Mouse (Mus musculus) bone marrow, adult 2 months (tissue): ENCODE measurements around the gene Zfp91. TPM values are rescaled to one million over a fixed set of nuclear protein-coding genes. Genes with fewer than 3 reads are reported as not detected.

Source experiments
- H3K27ac ChIP-seq: fragments of 200-500 bp; 2 replicates; pipeline ENCODE4 v1.5.1; 2012; ENCODE audit warnings: low read depth, mild to moderate bottlenecking, control low read depth, inconsistent platforms, low read length; ENCODE audit not compliant: control insufficient read depth, poor library complexity, insufficient read depth
- H3K4me1 ChIP-seq: fragments of 200-500 bp; 2 replicates; pipeline ENCODE4 v1.6.1; 2011; ENCODE audit warnings: low read length; ENCODE audit not compliant: control insufficient read depth, insufficient read depth
- H3K4me3 ChIP-seq: fragments of 200-500 bp; replicated peaks from 2 replicates; pipeline ENCODE3; 2011; ENCODE audit warnings: mild to moderate bottlenecking, low read depth, low read length, control low read depth; ENCODE audit not compliant: control insufficient read depth
- CTCF ChIP-seq: fragments of 200-500 bp; IDR thresholded peaks from 2 replicates; pipeline ENCODE4 v1.5.1; 2011; ENCODE audit warnings: low read length, control low read depth; ENCODE audit not compliant: control insufficient read depth, insufficient read depth
- POLR2A ChIP-seq: fragments of 200-500 bp; IDR thresholded peaks from 2 replicates; pipeline ENCODE4 v1.6.1; 2011; ENCODE audit warnings: low read depth, mild to moderate bottlenecking, control low read depth, low read length, borderline replicate concordance; ENCODE audit not compliant: control insufficient read depth
- WGBS: fragments of 180-500 bp; shearing (Covaris S2); methylation state at CpG from one replicate; pipeline ENCODE4 v1.1.7; 2018; 5-methylcytosine and 5-hydroxymethylcytosine counted together
- polyA plus RNA-seq: library from polyadenylated mRNA; stranded (reverse); fragments of >200 nt; gene quantifications from 2 replicates; pipeline ENCODE4 v1.2.4, GENCODE M21; 2011; ENCODE audit warnings: low replicate concordance; ENCODE audit not compliant: missing spikeins, insufficient read depth, insufficient read length

The Zfp91 gene
- polyA plus RNA-seq, 1 experiment = 46.7 TPM

GRCm38 (mm10) chr19:12797071-12797470, 1.1 kb upstream of the Zfp91 start:
- no peak overlapping the region for H3K4me3 ChIP-seq
- WGBS = under 1% methylated on average over 7 of the region's 7 CpGs
- peaks cover 2% of the 10 kb centered on the region; the same call in 1 of the 2 replicates for H3K4me1 ChIP-seq
- TF ChIP-seq POLR2A = no peak
- TF ChIP-seq CTCF = no peak
- no peak overlapping the region for H3K27ac ChIP-seq

- WGBS = under 1% methylated on average over 29 of the region's 29 CpGs
- Histone ChIP-seq H3K27ac (peak overlapping the region; percentile 99), H3K4me1 (peaks cover 2% of the 10 kb centered on the region; the same call in 1 of the 2 replicates), H3K4me3 (peak overlapping the region; percentile 90)
- TF ChIP-seq POLR2A (peak; percentile 52; the same call in 1 of the 2 replicates), CTCF (no peak)
These were observed 504 bp upstream of the Zfp91 start for GRCm38 (mm10) chr19:12796328-12796931.

DNA sequence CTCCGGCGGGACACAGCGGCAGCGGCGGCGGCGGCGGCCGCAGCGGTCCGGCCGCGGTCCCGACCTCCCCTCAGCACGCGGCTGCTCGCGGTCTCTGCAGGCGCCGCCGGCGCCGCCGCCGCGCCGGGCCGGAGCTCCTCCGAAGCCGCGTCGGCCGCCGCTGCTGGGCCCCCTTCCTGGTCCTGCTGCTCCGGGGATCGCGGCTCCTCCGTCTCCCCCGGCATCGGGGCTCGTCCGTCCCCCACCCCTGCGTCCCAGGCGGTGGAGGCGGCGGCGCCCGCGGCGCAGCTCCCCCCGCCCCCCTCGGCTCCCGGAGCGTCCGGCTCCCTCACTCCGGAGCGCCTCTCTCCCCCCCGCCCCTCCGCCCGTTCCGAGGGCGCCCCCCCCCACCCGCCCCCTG, 816 bp downstream of the Zfp91 start:
- 1% methylated on average over 50 of the region's 63 CpGs for WGBS
- Histone ChIP-seq H3K4me1 (no peaks in the 10 kb centered on the region; the same call in 1 of the 2 replicates), H3K27ac (peak overlapping the region; percentile 99), H3K4me3 (peak overlapping the region; percentile 82)
- TF ChIP-seq POLR2A = no peak
- TF ChIP-seq CTCF = no peak

DNA sequence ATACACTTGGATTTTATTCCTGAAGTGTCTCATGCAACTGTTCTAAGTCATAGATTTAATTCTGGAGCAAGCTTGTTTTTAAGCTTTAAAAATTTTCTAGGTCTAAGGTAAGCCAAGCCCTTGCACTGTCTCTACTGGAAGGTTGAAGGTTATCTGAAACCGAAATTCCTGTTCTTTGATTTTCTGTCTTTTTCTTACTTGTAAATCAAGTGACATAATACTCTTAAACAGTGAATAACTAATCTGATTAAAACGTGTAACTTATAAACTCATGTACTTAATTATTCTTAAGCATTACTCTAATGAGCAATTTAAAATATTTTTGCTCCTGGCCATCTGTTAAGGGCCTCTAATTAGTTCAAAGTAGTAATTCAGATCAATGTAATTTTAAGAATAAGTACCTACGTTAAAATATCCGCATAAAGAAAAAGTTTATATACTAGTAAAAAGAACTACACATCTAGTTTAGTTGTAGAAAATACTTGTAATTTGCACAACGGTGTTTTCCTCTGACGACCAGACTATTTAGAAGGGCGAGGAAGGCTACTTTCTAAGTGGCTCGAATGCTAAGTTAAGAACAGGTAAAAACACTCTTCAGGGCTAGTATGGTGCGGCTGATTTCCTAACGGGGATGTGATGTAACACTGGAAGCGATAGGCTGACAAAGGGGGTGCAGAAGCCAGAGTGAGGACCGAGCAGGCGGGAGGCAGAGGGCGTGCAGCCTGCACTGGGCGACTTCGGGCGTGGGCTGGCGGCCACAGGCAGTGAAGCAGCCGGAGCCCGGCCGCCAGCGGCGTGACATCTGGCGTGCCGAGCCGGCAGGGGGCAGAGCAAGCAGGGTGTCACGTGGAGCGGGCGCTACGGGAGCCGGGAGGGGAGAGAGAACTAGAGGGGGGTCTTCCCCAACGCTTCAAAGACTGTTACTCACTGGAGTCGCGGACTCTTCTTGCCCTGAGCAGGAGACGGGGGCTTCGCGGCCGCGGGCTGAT, 1.6 kb downstream of the Zfp91 start:
- under 1% methylated on average over 39 of the region's 39 CpGs for WGBS
- peak overlapping the region; percentile 99 for H3K27ac ChIP-seq

DNA sequence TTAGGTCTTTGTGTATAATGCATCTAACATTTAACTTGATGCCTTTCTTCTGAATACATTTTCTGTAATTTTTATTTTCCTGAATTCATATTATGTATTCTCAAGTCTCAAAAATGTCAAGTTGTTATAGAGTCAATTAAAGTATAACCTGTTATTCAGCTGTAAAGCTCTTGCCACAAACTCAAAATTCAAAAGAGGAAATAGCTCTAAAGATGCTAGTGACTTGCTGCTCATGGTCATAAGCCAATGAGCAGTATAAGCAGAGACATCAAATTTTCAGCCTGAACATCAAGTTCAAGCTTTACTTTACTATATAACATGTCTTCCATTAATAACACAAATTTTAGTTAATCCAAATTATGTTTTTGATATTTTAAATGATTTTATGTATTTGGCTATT, 3.6 kb downstream of the Zfp91 start:
- H3K4me1 ChIP-seq = no peaks in the 10 kb centered on the region
- TF ChIP-seq CTCF = no peak
- TF ChIP-seq POLR2A = no peak
- no peak overlapping the region for H3K27ac ChIP-seq
- no peak overlapping the region for H3K4me3 ChIP-seq

More for the DNA sequence above, 1.6 kb downstream of the Zfp91 start:
- Histone ChIP-seq H3K4me1 (no peaks in the 10 kb centered on the region; the same call in 1 of the 2 replicates), H3K4me3 (peak overlapping the region; percentile 82)
- peak; percentile 76 for TF ChIP-seq CTCF
- TF ChIP-seq POLR2A = peak; percentile 63; the same call in 1 of the 2 replicates

DNA sequence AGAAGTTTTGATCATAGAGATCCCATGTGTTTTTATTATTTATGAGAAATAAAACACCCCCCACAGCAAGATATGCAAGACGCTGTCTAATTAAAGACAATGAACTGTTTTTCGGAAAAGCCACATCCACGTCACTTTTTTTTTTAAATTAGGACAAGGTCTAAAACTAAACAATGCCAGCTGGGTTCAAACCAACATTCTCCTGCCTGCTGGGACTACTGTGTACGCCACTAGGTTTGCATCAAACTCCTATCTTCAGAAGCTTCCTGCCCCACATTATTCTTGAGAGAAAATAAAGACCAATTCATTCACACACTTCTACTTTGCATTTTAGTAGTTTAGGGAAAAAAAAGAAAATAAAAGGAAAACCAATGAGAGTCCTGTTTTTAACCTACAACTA, 8.2 kb downstream of the Zfp91 start:
- no peak overlapping the region for H3K27ac ChIP-seq
- no peak for TF ChIP-seq POLR2A
- TF ChIP-seq CTCF = no peak
- H3K4me3 ChIP-seq = no peak overlapping the region
- H3K4me1 ChIP-seq = no peaks in the 10 kb centered on the region
- 87% methylated on average over 4 of the region's 4 CpGs for WGBS

DNA sequence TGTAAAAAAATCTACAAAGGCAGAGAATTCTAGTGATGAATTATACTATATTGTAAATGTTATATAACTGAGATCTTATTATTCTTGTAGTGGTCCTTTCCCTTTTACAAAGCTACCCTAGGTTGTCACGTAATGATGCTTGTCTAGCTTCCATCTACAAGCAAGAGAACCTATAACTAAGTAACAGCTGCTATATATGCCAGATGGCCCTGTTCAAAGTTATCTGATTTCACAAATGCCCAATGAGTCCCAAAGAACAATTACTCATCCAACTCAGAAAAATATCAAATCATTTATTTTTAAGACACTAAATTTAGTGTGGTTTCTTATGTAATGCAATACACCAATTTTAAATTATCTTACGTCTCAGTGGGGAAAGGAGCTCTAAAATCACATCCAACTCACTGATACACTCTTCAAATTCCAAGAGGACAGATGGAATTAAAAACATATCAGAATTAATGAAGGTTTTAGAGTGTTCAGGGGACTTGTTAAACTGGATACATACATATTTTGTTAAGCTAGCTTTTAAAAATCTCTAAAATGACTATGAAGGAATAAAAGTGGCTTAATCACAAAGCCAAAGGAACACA, 9.0 kb downstream of the Zfp91 start:
- H3K27ac ChIP-seq = no peak overlapping the region
- H3K4me3 ChIP-seq = no peak overlapping the region
- 92% methylated on average over 2 of the region's 2 CpGs for WGBS
- TF ChIP-seq CTCF (no peak), POLR2A (no peak)
- H3K4me1 ChIP-seq = no peaks in the 10 kb centered on the region

DNA sequence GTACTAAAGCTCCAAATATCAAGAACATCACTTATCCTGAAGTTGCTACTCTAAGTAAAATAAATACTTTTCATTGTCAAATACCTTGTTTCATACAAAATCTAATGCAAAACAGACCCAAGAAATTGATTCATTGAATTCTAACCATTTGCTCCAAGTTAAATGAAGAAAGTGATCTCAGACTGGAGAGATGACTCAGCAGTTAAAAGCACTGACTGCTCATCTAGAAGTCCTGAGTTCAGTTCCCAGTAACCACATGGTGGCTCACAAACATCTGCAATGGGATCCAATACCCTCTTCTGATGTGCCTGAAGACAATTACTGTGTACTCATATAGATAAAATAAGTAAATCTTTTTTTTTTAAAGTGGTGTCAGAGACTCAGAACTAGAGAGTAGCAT, 15.5 kb downstream of the Zfp91 start:
- H3K27ac ChIP-seq = no peak overlapping the region

More for the DNA sequence above, 15.5 kb downstream of the Zfp91 start:
- no peaks in the 10 kb centered on the region for H3K4me1 ChIP-seq
- no peak for TF ChIP-seq CTCF
- TF ChIP-seq POLR2A = no peak
- H3K4me3 ChIP-seq = no peak overlapping the region
